Mouse (Mus musculus) MEL (cell line): ENCODE data around the gene Rbpj.

ENCODE experiments used
- POLR2AphosphoS2 ChIP-seq: IDR thresholded peaks from 2 replicates; pipeline ENCODE4 v1.6.1; 2011; ENCODE audit warnings: low read length, improper control_type of control experiment
- TBP ChIP-seq: IDR thresholded peaks from 2 replicates; pipeline ENCODE4 v1.8.0; 2011; ENCODE audit warnings: low read depth, low read length, improper control_type of control experiment

- TF ChIP-seq POLR2AphosphoS2 (no peak), TBP (no peak)
These were observed 78.0 kb downstream of the Rbpj start for GRCm38 (mm10) chr5:53543945-53544344.
